In the genomic region with DNA sequence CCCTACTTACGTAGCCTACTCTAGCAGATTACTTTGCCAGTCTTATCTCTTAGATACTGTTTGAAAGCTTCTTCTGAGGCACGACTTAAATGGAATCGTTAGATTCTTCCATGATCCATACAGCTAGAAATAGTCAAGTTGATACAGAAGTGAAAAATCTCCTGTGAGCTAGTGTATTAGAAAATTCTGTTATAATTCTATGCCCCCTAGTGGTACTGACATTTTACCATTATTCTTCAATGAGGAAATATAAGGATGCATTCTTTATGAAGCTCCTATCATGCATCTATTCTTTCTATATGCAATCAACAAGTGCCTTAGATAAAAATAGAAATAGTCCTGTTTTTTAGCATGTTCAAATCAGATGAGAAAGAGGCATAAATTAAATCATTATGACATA, we compare ENCODE assay signal across 11 mouse cellular contexts. TPM values are rescaled to one million over a fixed set of nuclear protein-coding genes. Genes with fewer than 3 reads are reported as not detected.
DNase-seq lines count a peak whose midpoint lies in the region; ATAC-seq and TF ChIP-seq lines count a peak whose summit lies in the region.
"Had no signal": no experiment of that assay in that cellular context is flagged by ENCODE, and none has a peak within 500 bp of the region (broad histone marks: within the 10 kb centered on the region; RNA-seq: fewer than 3 reads in every experiment).

No protein-coding gene starts in this region.

- H3K4me3 ChIP-seq in forebrain, embryonic 14.5 days (ENCODE audit: low read depth, low read length): no peak overlapping the region
- no peak overlapping the region for H3K4me3 ChIP-seq in forebrain, embryonic 11.5 days (ENCODE audit: low read depth, low read length)
- H3K4me3 ChIP-seq in kidney, postnatal 0 days (replicated peaks; ENCODE audit: low read depth, low read length): no peak overlapping the region
- H3K4me3 ChIP-seq: heart, embryonic 10.5 days; midbrain, embryonic 10.5 days had no signal

- H3K27me3 ChIP-seq in forebrain, embryonic 14.5 days (replicated peaks; ENCODE audit: control insufficient read depth, insufficient read depth, low read length): peaks cover 7% of the 10 kb centered on the region; the same call in 1 of the 2 replicates
- peaks cover 2% of the 10 kb centered on the region; the same call in 1 of the 2 replicates for H3K27me3 ChIP-seq in forebrain, embryonic 11.5 days (ENCODE audit: control insufficient read depth, insufficient read depth, low read length)
- no peaks in the 10 kb centered on the region for H3K27me3 ChIP-seq in kidney, postnatal 0 days (ENCODE audit: insufficient read depth, low read length)

- H3K4me1 ChIP-seq in forebrain, embryonic 14.5 days (ENCODE audit: control insufficient read depth, insufficient read depth, low read length): peaks cover 2% of the 10 kb centered on the region; the same call in 1 of the 2 replicates
- 0 out of 2 replicates have a peak, but pooled peaks cover 1% of the 10 kb centered on the region for H3K4me1 ChIP-seq in forebrain, embryonic 11.5 days (replicated peaks; ENCODE audit: control insufficient read depth, insufficient read depth, low read length)
- H3K4me1 ChIP-seq in kidney, postnatal 0 days (replicated peaks; ENCODE audit: insufficient read depth, low read length): no peaks in the 10 kb centered on the region

- H3K4me2 ChIP-seq in forebrain, embryonic 14.5 days (ENCODE audit: low read length): no peak overlapping the region
- no peak overlapping the region for H3K4me2 ChIP-seq in forebrain, embryonic 11.5 days (ENCODE audit: low read depth, low read length, severe bottlenecking)
- no peak overlapping the region for H3K4me2 ChIP-seq in kidney, postnatal 0 days (ENCODE audit: low read length)

- no peak for ATAC-seq in forebrain, embryonic 14.5 days
- ATAC-seq in forebrain, embryonic 11.5 days (replicated peaks; ENCODE audit: low FRiP score): no peak
- no peak for ATAC-seq in kidney, postnatal 0 days (replicated peaks; ENCODE audit: low FRiP score, low read depth)

- WGBS in forebrain, embryonic 14.5 days: 84% methylated on average over 3 of the region's 3 CpGs
- 87% methylated on average over 3 of the region's 3 CpGs for WGBS in forebrain, embryonic 11.5 days
- 72% methylated on average over 3 of the region's 3 CpGs for WGBS in kidney, postnatal 0 days

- no peak overlapping the region for H3K27ac ChIP-seq in forebrain, embryonic 14.5 days (ENCODE audit: low read depth, low read length)
- H3K27ac ChIP-seq in forebrain, embryonic 11.5 days (ENCODE audit: low read depth, low read length): no peak overlapping the region
- no peak overlapping the region for H3K27ac ChIP-seq in kidney, postnatal 0 days
- H3K27ac ChIP-seq: heart, embryonic 10.5 days; midbrain, embryonic 10.5 days had no signal

- no peaks in the 10 kb centered on the region for H3K36me3 ChIP-seq in forebrain, embryonic 14.5 days (ENCODE audit: control insufficient read depth, insufficient read depth, low read length)
- H3K36me3 ChIP-seq in forebrain, embryonic 11.5 days (ENCODE audit: control insufficient read depth, insufficient read depth, low read length): no peaks in the 10 kb centered on the region
- no peaks in the 10 kb centered on the region for H3K36me3 ChIP-seq in kidney, postnatal 0 days (ENCODE audit: insufficient read depth, low read length)
- H3K36me3 ChIP-seq: heart, embryonic 10.5 days; midbrain, embryonic 10.5 days had no signal

- H3K9ac ChIP-seq in forebrain, embryonic 14.5 days (ENCODE audit: low read length): no peak overlapping the region
- H3K9ac ChIP-seq in forebrain, embryonic 11.5 days (ENCODE audit: low read length): no peak overlapping the region
- no peak overlapping the region for H3K9ac ChIP-seq in kidney, postnatal 0 days (ENCODE audit: low read depth, low read length)

- no peaks in the 10 kb centered on the region for H3K9me3 ChIP-seq in forebrain, embryonic 14.5 days (replicated peaks; ENCODE audit: control insufficient read depth, low read length)
- H3K9me3 ChIP-seq in forebrain, embryonic 11.5 days (ENCODE audit: control insufficient read depth, low read length): no peaks in the 10 kb centered on the region
- no peaks in the 10 kb centered on the region for H3K9me3 ChIP-seq in kidney, postnatal 0 days (replicated peaks; ENCODE audit: low read length)
- H3K9me3 ChIP-seq: heart, embryonic 10.5 days; midbrain, embryonic 10.5 days had no signal

- TF ChIP-seq CTCF in kidney, postnatal 0 days (IDR thresholded peaks at IDR 0.05; ENCODE audit: low read depth): peak; percentile 65

- DNase-seq in forebrain, embryonic 14.5 days (ENCODE audit: low spot score): peak; percentile 71
- DNase-seq in forebrain, embryonic 11.5 days (ENCODE audit: low spot score): no peak
- peak; percentile 58 for DNase-seq in kidney, postnatal 0 days (ENCODE audit: low spot score)
- no peak for DNase-seq in kidney, postnatal 36 days
- DNase-seq in thymus, postnatal 0 days (ENCODE audit: low spot score): peak; percentile 32
- no peak for DNase-seq in thymus, postnatal 14 days
- no peak for DNase-seq in spleen, adult 18-20 months
- DNase-seq: cerebellum, adult 11-12 months; kidney, adult 2 months had no signal

RNA-seq across cellular contexts. Expression of gene Kcnq5, which starts 5.4 kb away (rescaled TPM):
- polyA plus RNA-seq in forebrain, embryonic 14.5 days (2014; fragmentation: Nextera tagmentation; extraction: Ambion mirVana): 0.93 and 2.0 TPM in 2 replicates
- polyA plus RNA-seq in forebrain, embryonic 11.5 days (2014; fragmentation: Nextera tagmentation; extraction: Ambion mirVana): 0.51 and 0.79 TPM in 2 replicates
- polyA plus RNA-seq in kidney, postnatal 0 days (2015; fragmentation: Nextera tagmentation; extraction: Ambion mirVana): 0.57 and 0.71 TPM in 2 replicates
- 1.3 and 1.7 TPM in 2 replicates for polyA plus RNA-seq in thymus, postnatal 0 days (2015; fragmentation: Nextera tagmentation; extraction: Ambion mirVana)

Comparison
In these comparisons a context has a peak if more than half of its experiments do, and no peak if none do; other contexts are left out.
1. DNase-seq: peak in forebrain, embryonic 14.5 days (single experiment), kidney, postnatal 0 days (single experiment) and thymus, postnatal 0 days (single experiment); none in forebrain, embryonic 11.5 days (single experiment), kidney, postnatal 36 days (0 of 2), thymus, postnatal 14 days (single experiment) and spleen, adult 18-20 months (0 of 2).